Mouse (Mus musculus) liver, embryonic 11.5 days (tissue): ENCODE data around the gene Gna13. TPM values are rescaled to one million over a fixed set of nuclear protein-coding genes. Genes with fewer than 3 reads are reported as not detected.
A peak's percentile ranks its signal among the peaks of the same experiment; 100 is the strongest.
"Not testable (repeated sequence)": the region's sequence is repeated elsewhere in the genome, so short reads cannot be mapped to it uniquely, and the experiment has no call there.

ENCODE experiments used
- ATAC-seq: fragments of 200-750 bp; cut with Nextera tagmentation; replicated peaks from 2 replicates; pipeline ENCODE4 v1.8.0; 2017; ENCODE audit warnings: moderate number of reproducible peaks, mild to moderate bottlenecking, moderate TSS enrichment, moderate library complexity; ENCODE audit not compliant: low FRiP score
- DNase-seq: peaks from one replicate; pipeline ENCODE4 v3.0.0-alpha.2; 2017; ENCODE audit warnings: low spot score
- H3K27ac ChIP-seq: fragments of 300-500 bp; sonication (generic); 2 replicates; pipeline ENCODE4 v1.5.1; 2014; ENCODE audit warnings: mild to moderate bottlenecking, low read depth, low read length, control low read depth
- H3K27me3 ChIP-seq: fragments of 300-500 bp; sonication (generic); replicated peaks from 2 replicates; pipeline ENCODE4 v1.6.1; 2014; ENCODE audit warnings: low read length, mixed read lengths; ENCODE audit not compliant: control insufficient read depth, insufficient read depth
- H3K36me3 ChIP-seq: fragments of 300-500 bp; sonication (generic); 2 replicates; pipeline ENCODE4 v1.6.1; 2014; ENCODE audit warnings: mild to moderate bottlenecking, low read length, moderate library complexity, mixed read lengths; ENCODE audit not compliant: control insufficient read depth, insufficient read depth
- H3K4me1 ChIP-seq: fragments of 300-500 bp; sonication (generic); replicated peaks from 2 replicates; pipeline ENCODE4 v1.6.1; 2014; ENCODE audit warnings: low read length, mixed read lengths; ENCODE audit not compliant: control insufficient read depth, insufficient read depth
- H3K4me2 ChIP-seq: fragments of 300-500 bp; sonication (generic); 2 replicates; pipeline ENCODE4 v1.6.1; 2014; ENCODE audit warnings: mild to moderate bottlenecking, control low read depth, moderate library complexity
- H3K4me3 ChIP-seq: fragments of 300-500 bp; sonication (generic); 2 replicates; pipeline ENCODE4 v1.5.1; 2014; ENCODE audit warnings: low read depth, low read length, control low read depth
- H3K9ac ChIP-seq: fragments of 300-500 bp; sonication (generic); 2 replicates; pipeline ENCODE4 v1.6.1; 2014; ENCODE audit warnings: low read depth, low read length, control low read depth
- H3K9me3 ChIP-seq: fragments of 300-500 bp; sonication (generic); 2 replicates; pipeline ENCODE4 v1.6.1; 2016; ENCODE audit warnings: low read length, inconsistent platforms, mixed read lengths; ENCODE audit not compliant: control insufficient read depth
- WGBS: fragments of 180-500 bp; shearing (Covaris S2); extraction: QIAGEN DNeasy Blood & Tissue Kit; methylation state at CpG from one replicate; pipeline ENCODE4 v1.1.7; 2014; 5-methylcytosine and 5-hydroxymethylcytosine counted together
- polyA plus RNA-seq: library from polyadenylated mRNA; unstranded; fragments of >200 nt; fragmentation: Nextera tagmentation; extraction: Ambion mirVana; gene quantifications from 2 replicates; pipeline ENCODE4 v1.2.1, GENCODE M21; 2014

The Gna13 gene
- polyA plus RNA-seq, 1 experiment from 2014 or later, result 25.3 TPM

- H3K9ac ChIP-seq, result no peak overlapping the region
- no peaks in the 10 kb centered on the region for H3K9me3 ChIP-seq
- WGBS, result 31% methylated on average over 17 of the region's 17 CpGs
- H3K4me3 ChIP-seq, result no peak overlapping the region
- no peak overlapping the region for H3K27ac ChIP-seq
- no peaks in the 10 kb centered on the region for H3K36me3 ChIP-seq
- H3K27me3 ChIP-seq, result no peaks in the 10 kb centered on the region
- DNase-seq (no peak), ATAC-seq (peak; percentile 51)
- H3K4me2 ChIP-seq, result peak overlapping the region; percentile 76
- H3K4me1 ChIP-seq, result no peaks in the 10 kb centered on the region; the same call in 1 of the 2 replicates
These were observed 31.8 kb upstream of the Gna13 start for GRCm38 (mm10) chr11:109330706-109331393.

GRCm38 (mm10) chr11:109331424-109331824, 31.2 kb upstream of the Gna13 start:
- Histone ChIP-seq H3K27me3 (no peaks in the 10 kb centered on the region), H3K36me3 (no peaks in the 10 kb centered on the region), H3K9ac (peak overlapping the region; percentile 57), H3K27ac (no peak overlapping the region), H3K4me2 (peak overlapping the region; percentile 76), H3K4me1 (no peaks in the 10 kb centered on the region; the same call in 1 of the 2 replicates), H3K9me3 (no peaks in the 10 kb centered on the region), H3K4me3 (peak overlapping the region; percentile 44)
- peak; percentile 91 for ATAC-seq
- DNase-seq, result peak; percentile 86
- 5% methylated on average over 6 of the region's 6 CpGs for WGBS

- DNase-seq (no peak), ATAC-seq (no peak)
- 71% methylated on average over 6 of the region's 6 CpGs for WGBS
- no peaks in the 10 kb centered on the region for H3K27me3 ChIP-seq
- H3K27ac ChIP-seq, result no peak overlapping the region
- H3K4me2 ChIP-seq, result no peak overlapping the region
- H3K36me3 ChIP-seq, result no peaks in the 10 kb centered on the region
- H3K9me3 ChIP-seq, result no peaks in the 10 kb centered on the region
- H3K4me1 ChIP-seq, result no peaks in the 10 kb centered on the region; the same call in 1 of the 2 replicates
- H3K4me3 ChIP-seq, result no peak overlapping the region
- H3K9ac ChIP-seq, result no peak overlapping the region
These were observed 29.9 kb upstream of the Gna13 start for GRCm38 (mm10) chr11:109332722-109333121.

GRCm38 (mm10) chr11:109334773-109335172, 27.9 kb upstream of the Gna13 start:
- no peak overlapping the region for H3K27ac ChIP-seq
- no peaks in the 10 kb centered on the region for H3K27me3 ChIP-seq
- H3K9ac ChIP-seq, result no peak overlapping the region
- no peaks in the 10 kb centered on the region for H3K36me3 ChIP-seq
- DNase-seq (no peak), ATAC-seq (no peak)
- no peak overlapping the region for H3K4me2 ChIP-seq
- no peak overlapping the region for H3K4me3 ChIP-seq
- no peaks in the 10 kb centered on the region; the same call in 1 of the 2 replicates for H3K4me1 ChIP-seq
- 85% methylated on average over 4 of the region's 4 CpGs for WGBS
- no peaks in the 10 kb centered on the region for H3K9me3 ChIP-seq

GRCm38 (mm10) chr11:109335890-109336289, 26.7 kb upstream of the Gna13 start:
- Histone ChIP-seq H3K9ac (no peak overlapping the region), H3K27me3 (no peaks in the 10 kb centered on the region), H3K4me1 (no peaks in the 10 kb centered on the region; the same call in 1 of the 2 replicates), H3K9me3 (no peaks in the 10 kb centered on the region), H3K36me3 (no peaks in the 10 kb centered on the region), H3K4me3 (no peak overlapping the region), H3K4me2 (no peak overlapping the region), H3K27ac (no peak overlapping the region)
- 60% methylated on average over 6 of the region's 6 CpGs for WGBS
- ATAC-seq, result no peak
- DNase-seq, result no peak

- Histone ChIP-seq H3K36me3 (no peaks in the 10 kb centered on the region), H3K9ac (no peak overlapping the region), H3K27ac (no peak overlapping the region), H3K4me3 (no peak overlapping the region), H3K9me3 (no peaks in the 10 kb centered on the region), H3K4me1 (no peaks in the 10 kb centered on the region), H3K4me2 (no peak overlapping the region), H3K27me3 (no peaks in the 10 kb centered on the region)
- WGBS, result 89% methylated on average over 8 of the region's 8 CpGs
- no peak for DNase-seq
- ATAC-seq, result no peak
These were observed 23.3 kb upstream of the Gna13 start for GRCm38 (mm10) chr11:109339155-109339938.

GRCm38 (mm10) chr11:109340541-109340940, 22.1 kb upstream of the Gna13 start:
- Histone ChIP-seq H3K9ac (no peak overlapping the region), H3K27me3 (no peaks in the 10 kb centered on the region), H3K4me2 (no peak overlapping the region), H3K4me1 (no peaks in the 10 kb centered on the region), H3K9me3 (no peaks in the 10 kb centered on the region), H3K27ac (no peak overlapping the region), H3K4me3 (no peak overlapping the region), H3K36me3 (no peaks in the 10 kb centered on the region)
- DNase-seq (no peak), ATAC-seq (no peak)
- WGBS, result 68% methylated on average over 5 of the region's 5 CpGs

- not testable (repeated sequence) for H3K9ac ChIP-seq, H3K4me3 ChIP-seq, ATAC-seq, H3K9me3 ChIP-seq, H3K4me2 ChIP-seq, H3K27me3 ChIP-seq, H3K4me1 ChIP-seq, DNase-seq, H3K36me3 ChIP-seq, H3K27ac ChIP-seq
- WGBS, result 86% methylated on average over 3 of the region's 4 CpGs
These were observed 20.0 kb upstream of the Gna13 start for GRCm38 (mm10) chr11:109342666-109343065.
